Comparison of ENCODE assay signal across 9 mouse cellular contexts in the genomic region with DNA sequence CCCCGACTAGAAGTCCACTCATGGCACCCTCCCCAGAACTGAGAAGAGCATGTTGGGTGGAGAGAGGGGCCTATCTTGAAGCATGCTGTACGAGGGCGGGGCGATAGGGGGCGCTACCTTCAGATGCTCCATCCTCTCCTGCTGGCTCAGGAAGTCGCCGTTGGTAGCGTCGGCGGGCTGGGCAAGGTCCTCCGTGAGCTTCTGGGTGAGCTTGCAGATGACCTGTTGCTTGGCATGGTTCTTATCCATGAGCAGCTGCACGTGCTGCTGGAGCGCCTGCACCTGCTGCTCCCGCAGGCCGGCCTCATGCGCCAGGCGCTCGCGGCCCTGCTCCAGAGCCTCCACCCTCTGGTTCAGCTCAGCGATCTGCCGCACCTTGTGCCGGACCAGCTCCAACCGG. TPM values are rescaled to one million over a fixed set of nuclear protein-coding genes. Genes with fewer than 3 reads are reported as not detected.
DNase-seq lines count a peak whose midpoint lies in the region; ATAC-seq and TF ChIP-seq lines count a peak whose summit lies in the region.
"Had no signal": no experiment of that assay in that cellular context is flagged by ENCODE, and none has a peak within 500 bp of the region (broad histone marks: within the 10 kb centered on the region; RNA-seq: fewer than 3 reads in every experiment).

No protein-coding gene starts in this region.

- no peak overlapping the region for H3K27ac ChIP-seq in heart, adult 2 months
- no peak overlapping the region for H3K27ac ChIP-seq in ES-E14 (ENCODE audit: insufficient read depth, low read depth, low read length, poor library complexity, severe bottlenecking)
- no peak overlapping the region for H3K27ac ChIP-seq in embryonic facial prominence, embryonic 12.5 days
- no peak overlapping the region for H3K27ac ChIP-seq in limb, embryonic 10.5 days
- H3K27ac ChIP-seq in neural tube, embryonic 13.5 days (replicated peaks), result no peak overlapping the region

- intact Hi-C loops in heart, adult 2 months (cut with DNase I), result no loop called here
- intact Hi-C loops in heart, postnatal 36 days (cut with DNase I), result no loop called here

- peak; percentile 51 for TF ChIP-seq CTCF in heart, adult 2 months (IDR thresholded peaks at IDR 0.05)

- no peaks in the 10 kb centered on the region for H3K4me1 ChIP-seq in heart, adult 2 months (ENCODE audit: control insufficient read depth, insufficient read depth, low read length)
- peaks cover 2 to 4% of the 10 kb centered on the region in 2 experiments; a peak in 1 of 4 replicates for H3K4me1 ChIP-seq in ES-E14 (ENCODE audit: control insufficient read depth in 2 of 2, insufficient read depth in 2 of 2, low read length in 2 of 2, poor library complexity in 1 of 2)
- no peaks in the 10 kb centered on the region for H3K4me1 ChIP-seq in embryonic facial prominence, embryonic 12.5 days
- peaks cover 16% of the 10 kb centered on the region for H3K4me1 ChIP-seq in limb, embryonic 10.5 days
- no peaks in the 10 kb centered on the region; the same call in 1 of the 2 replicates for H3K4me1 ChIP-seq in neural tube, embryonic 13.5 days (replicated peaks)

- H3K9ac ChIP-seq in heart, adult 2 months (ENCODE audit: low read depth, low read length), result no peak overlapping the region
- peak overlapping the region; percentile 56 for H3K9ac ChIP-seq in ES-E14 (ENCODE audit: insufficient read depth, low read depth, low read length, poor library complexity, severe bottlenecking)
- no peak overlapping the region for H3K9ac ChIP-seq in embryonic facial prominence, embryonic 12.5 days
- H3K9ac ChIP-seq in neural tube, embryonic 13.5 days, result no peak overlapping the region

- TF ChIP-seq POLR2A in heart, adult 2 months (IDR thresholded peaks at IDR 0.05; ENCODE audit: insufficient read depth, low read depth, low read length), result no peak

- no peaks in the 10 kb centered on the region for H3K36me3 ChIP-seq in heart, adult 2 months (ENCODE audit: control insufficient read depth, insufficient read depth, low read length)
- H3K36me3 ChIP-seq in ES-E14 (ENCODE audit: control insufficient read depth, insufficient read depth, low read length, poor library complexity, severe bottlenecking), result peaks cover 5% of the 10 kb centered on the region; the same call in 1 of the 2 replicates
- no peaks in the 10 kb centered on the region for H3K36me3 ChIP-seq in embryonic facial prominence, embryonic 12.5 days
- no peaks in the 10 kb centered on the region for H3K36me3 ChIP-seq in limb, embryonic 10.5 days
- H3K36me3 ChIP-seq in neural tube, embryonic 13.5 days, result no peaks in the 10 kb centered on the region
- H3K36me3 ChIP-seq: G1E had no signal

- H3K79me2 ChIP-seq in heart, adult 2 months (replicated peaks; ENCODE audit: control insufficient read depth, insufficient read depth, low read length), result no peaks in the 10 kb centered on the region

- 0 out of 2 replicates have a peak overlapping the region, but pooled peaks have one; percentile 2 for H3K4me2 ChIP-seq in embryonic facial prominence, embryonic 12.5 days (replicated peaks)
- H3K4me2 ChIP-seq in neural tube, embryonic 13.5 days, result 0 out of 2 replicates have a peak overlapping the region, but pooled peaks have one; percentile 14

- no peak for DNase-seq in heart, adult 2 months
- DNase-seq in heart, postnatal 36 days, result no peak
- no peak for DNase-seq in ES-E14 (ENCODE audit: low read depth, low spot score)
- DNase-seq in limb, embryonic 10.5 days (ENCODE audit: low spot score), result peak; percentile 49
- no peak for DNase-seq in layer of hippocampus, adult 18-20 months (ENCODE audit: low spot score in 2 of 2)
- no peak for DNase-seq in layer of hippocampus, adult 11-12 months (ENCODE audit: low spot score)

- no peaks in the 10 kb centered on the region for H3K27me3 ChIP-seq in heart, adult 2 months (ENCODE audit: control insufficient read depth, insufficient read depth, low read length)
- H3K27me3 ChIP-seq in embryonic facial prominence, embryonic 12.5 days, result peaks cover 24% of the 10 kb centered on the region
- peaks cover 27% of the 10 kb centered on the region for H3K27me3 ChIP-seq in limb, embryonic 10.5 days (ENCODE audit: low read depth, poor library complexity, severe bottlenecking)
- peaks cover 10% of the 10 kb centered on the region for H3K27me3 ChIP-seq in neural tube, embryonic 13.5 days

- WGBS in heart, adult 2 months, result 17% methylated on average over 23 of the region's 23 CpGs
- 9% methylated on average over 23 of the region's 23 CpGs for WGBS in embryonic facial prominence, embryonic 12.5 days
- WGBS in limb, embryonic 10.5 days, result 11% methylated on average over 23 of the region's 23 CpGs
- 6% methylated on average over 23 of the region's 23 CpGs for WGBS in neural tube, embryonic 13.5 days

- ATAC-seq in embryonic facial prominence, embryonic 12.5 days (ENCODE audit: insufficient number of reproducible peaks, insufficient read depth, low FRiP score, low TSS enrichment), result no peak
- no peak for ATAC-seq in neural tube, embryonic 13.5 days (ENCODE audit: low read depth)

- H3K9me3 ChIP-seq in ES-E14 (ENCODE audit: control insufficient read depth, insufficient read depth, low read depth, low read length), result no peaks in the 10 kb centered on the region
- no peaks in the 10 kb centered on the region for H3K9me3 ChIP-seq in embryonic facial prominence, embryonic 12.5 days
- no peaks in the 10 kb centered on the region for H3K9me3 ChIP-seq in limb, embryonic 10.5 days (replicated peaks)
- no peaks in the 10 kb centered on the region for H3K9me3 ChIP-seq in neural tube, embryonic 13.5 days
- H3K9me3 ChIP-seq: G1E had no signal

- in situ Hi-C loops in ES-E14 (cut with MboI; ENCODE audit: low sequenced_read_pairs in 2 of 2, unreplicated experiment in 2 of 2), result no loop called here

- no peak for TF ChIP-seq EP300 in heart, adult 2 months (IDR thresholded peaks at IDR 0.05; ENCODE audit: insufficient read depth, low read depth, low read length)

- no peak overlapping the region for H3K4me3 ChIP-seq in heart, adult 2 months
- H3K4me3 ChIP-seq in ES-E14 (ENCODE audit: insufficient read depth in 1 of 2, low read depth in 1 of 2, low read length in 2 of 2, poor library complexity in 1 of 2, severe bottlenecking in 1 of 2), result peak overlapping the region; percentile 60 to 63
- no peak overlapping the region for H3K4me3 ChIP-seq in embryonic facial prominence, embryonic 12.5 days
- peak overlapping the region; percentile 23 for H3K4me3 ChIP-seq in limb, embryonic 10.5 days
- no peak overlapping the region for H3K4me3 ChIP-seq in neural tube, embryonic 13.5 days

TF ChIP-seq in ES-E14, 5 proteins besides CTCF, POLR2A, EP300 and RAD21:
- no peak for TF ChIP-seq CHD2 (IDR thresholded peaks at IDR 0.05; ENCODE audit: low read depth, low read length)
- TF ChIP-seq ZC3H11A (IDR thresholded peaks at IDR 0.05; ENCODE audit: borderline replicate concordance, low read depth, low read length), result no peak
- no peak for TF ChIP-seq MAFK (IDR thresholded peaks at IDR 0.05; ENCODE audit: insufficient read depth, low read depth, low read length)
- no peak for TF ChIP-seq HCFC1 (IDR thresholded peaks at IDR 0.05; ENCODE audit: borderline replicate concordance, insufficient read depth, low read length)
- TF ChIP-seq ZNF384 (IDR thresholded peaks at IDR 0.05; ENCODE audit: low read depth, low read length), result no peak

RNA-seq across cellular contexts. Expression of gene Coro2a, which starts 18.3 kb away (rescaled TPM):
- total RNA-seq in heart, adult 2 months (2021), result under 1 TPM; 0.39 to 0.43 TPM
- polyA plus RNA-seq in heart, adult 2 months (2012; rRNA removed), result 0.64 and 2.1 TPM in 2 replicates
- under 1 TPM; 0.28 to 0.46 TPM for total RNA-seq in heart, postnatal 36 days (2021)
- total RNA-seq in ES-E14 (2012; rRNA removed), result 1.6 and 2.5 TPM in 2 replicates
- polyA plus RNA-seq in embryonic facial prominence, embryonic 12.5 days (2016; fragmentation: Nextera tagmentation; extraction: Ambion mirVana), result 7.3 and 7.9 TPM in 2 replicates
- polyA plus RNA-seq in limb, embryonic 10.5 days (2016; fragmentation: Nextera tagmentation; extraction: Ambion mirVana), result 2.1 and 2.2 TPM in 2 replicates
- polyA plus RNA-seq in neural tube, embryonic 13.5 days (2015; fragmentation: Nextera tagmentation; extraction: Ambion mirVana), result 11.8 and 14.4 TPM in 2 replicates
- 10 to 100 TPM; 14.9 to 16.3 TPM for total RNA-seq in layer of hippocampus, adult 18-20 months (2021)

RNA-seq across cellular contexts. Expression of gene Tbc1d2, which starts 29.7 kb away (rescaled TPM):
- 1 to 10 TPM in 1 of 2 experiments, under 1 TPM in 1; 0.64 to 1.7 TPM for total RNA-seq in heart, adult 2 months (2021)
- polyA plus RNA-seq in heart, adult 2 months (2012; rRNA removed), result 1.4 and 1.6 TPM in 2 replicates
- 1 to 10 TPM; 1.6 to 1.9 TPM for total RNA-seq in heart, postnatal 36 days (2021)
- 6.6 and 7.0 TPM in 2 replicates for total RNA-seq in ES-E14 (2012; rRNA removed)
- 2.0 and 2.6 TPM in 2 replicates for polyA plus RNA-seq in embryonic facial prominence, embryonic 12.5 days (2016; fragmentation: Nextera tagmentation; extraction: Ambion mirVana)
- polyA plus RNA-seq in limb, embryonic 10.5 days (2016; fragmentation: Nextera tagmentation; extraction: Ambion mirVana), result 1.2 and 1.8 TPM in 2 replicates
- 0.57 and 0.59 TPM in 2 replicates for polyA plus RNA-seq in neural tube, embryonic 13.5 days (2015; fragmentation: Nextera tagmentation; extraction: Ambion mirVana)
- total RNA-seq in layer of hippocampus, adult 18-20 months (2021), result 1 to 10 TPM; 2.7 to 2.9 TPM
- polyA plus RNA-seq: G1E had no signal

Comparison
In these comparisons a context has a peak if more than half of its experiments do, and no peak if none do; other contexts are left out.
1. H3K4me3 ChIP-seq: peak in ES-E14 (2 of 2) and limb, embryonic 10.5 days (single experiment); none in heart, adult 2 months (single experiment), embryonic facial prominence, embryonic 12.5 days (single experiment) and neural tube, embryonic 13.5 days (single experiment).